Mouse (Mus musculus) forebrain, embryonic 13.5 days (tissue): ENCODE measurements at regions not wholly inside any gene's neighbourhood (a gene's known extent, or its start where the extent isn't known, plus 50 kb on each side); places are given as distances from the start of the nearest gene placed in this dataset.
A peak's percentile ranks its signal among the peaks of the same experiment; 100 is the strongest.

Source experiments
- ATAC-seq: fragments of 200-750 bp; cut with Nextera tagmentation; 2 replicates; pipeline ENCODE4 v1.8.0; 2017
- H3K27ac ChIP-seq: fragments of 300-500 bp; sonication (generic); 2 replicates; pipeline ENCODE4 v1.5.1; 2015; ENCODE audit warnings: inconsistent platforms, mild to moderate bottlenecking, moderate library complexity
- H3K27me3 ChIP-seq: fragments of 300-500 bp; sonication (generic); 2 replicates; pipeline ENCODE4 v1.6.1; 2015; ENCODE audit warnings: mild to moderate bottlenecking, inconsistent platforms
- H3K36me3 ChIP-seq: fragments of 300-500 bp; sonication (generic); 2 replicates; pipeline ENCODE4 v1.6.1; 2015; ENCODE audit warnings: mild to moderate bottlenecking, inconsistent platforms; ENCODE audit not compliant: poor library complexity, severe bottlenecking
- H3K4me1 ChIP-seq: fragments of 300-500 bp; sonication (generic); 2 replicates; pipeline ENCODE4 v1.6.1; 2015; ENCODE audit warnings: inconsistent platforms
- H3K4me2 ChIP-seq: fragments of 300-500 bp; sonication (generic); 2 replicates; pipeline ENCODE4 v1.6.1; 2015; ENCODE audit warnings: inconsistent platforms, mild to moderate bottlenecking, moderate library complexity
- H3K4me3 ChIP-seq: fragments of 300-500 bp; sonication (generic); 2 replicates; pipeline ENCODE4 v1.5.1; 2015; ENCODE audit warnings: mild to moderate bottlenecking, inconsistent platforms
- H3K9ac ChIP-seq: fragments of 300-500 bp; sonication (generic); 2 replicates; pipeline ENCODE4 v1.6.1; 2015; ENCODE audit warnings: mild to moderate bottlenecking, inconsistent platforms
- H3K9me3 ChIP-seq: fragments of 300-500 bp; sonication (generic); replicated peaks from 2 replicates; pipeline ENCODE4 v1.6.1; 2016; ENCODE audit warnings: inconsistent platforms
- WGBS: fragments of 180-500 bp; shearing (Covaris S2); methylation state at CpG from one replicate; pipeline ENCODE4 v1.1.7; 2015; 5-methylcytosine and 5-hydroxymethylcytosine counted together

DNA sequence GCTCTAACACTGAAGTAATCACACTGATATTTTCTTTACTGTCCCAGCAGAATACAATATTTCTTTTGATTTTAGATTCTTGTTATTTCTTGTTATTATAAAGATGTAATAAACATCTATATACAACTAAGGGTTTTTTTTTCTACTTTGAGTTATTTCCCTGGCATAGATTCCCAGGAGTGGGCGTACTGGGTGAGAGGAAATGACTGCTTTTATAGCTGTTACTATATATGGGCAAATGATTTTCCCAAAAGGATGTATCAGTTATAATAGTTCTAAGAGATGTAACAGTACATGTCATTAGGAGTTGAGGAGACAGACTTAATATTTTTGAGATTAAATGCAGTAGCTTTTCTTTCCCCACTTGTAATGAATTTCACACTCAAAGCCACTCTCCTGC, 109.6 kb downstream of the E030025P04Rik start:
- no peak for ATAC-seq
- H3K4me2 ChIP-seq, result no peak overlapping the region
- 86% methylated on average over 1 of the region's 1 CpGs for WGBS
- H3K4me1 ChIP-seq, result peaks cover 32% of the 10 kb centered on the region
- H3K27ac ChIP-seq, result no peak overlapping the region; the same call in 1 of the 2 replicates
- no peaks in the 10 kb centered on the region for H3K9me3 ChIP-seq
- H3K27me3 ChIP-seq, result no peaks in the 10 kb centered on the region
- H3K9ac ChIP-seq, result no peak overlapping the region
- no peak overlapping the region for H3K4me3 ChIP-seq
- H3K36me3 ChIP-seq, result no peaks in the 10 kb centered on the region

DNA sequence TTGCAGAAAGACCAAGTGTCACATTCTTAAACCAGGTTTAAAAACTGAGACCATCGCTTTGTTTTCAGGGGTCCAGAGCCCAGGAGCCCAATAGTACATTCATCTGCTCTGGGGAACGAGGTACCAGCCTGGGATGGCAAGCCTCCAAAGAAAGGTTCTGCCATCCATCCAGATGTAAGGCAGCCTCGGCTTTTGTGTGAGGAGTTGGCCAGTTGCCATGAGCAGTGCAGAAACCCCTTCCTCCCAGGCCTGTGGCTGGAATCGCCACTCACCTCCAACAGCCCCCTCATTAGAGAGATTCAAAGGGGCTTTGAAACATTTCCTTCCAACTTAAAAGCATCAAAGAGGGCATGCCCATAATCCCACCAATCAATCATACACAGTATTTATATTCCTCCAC, 110.1 kb downstream of the E030025P04Rik start:
- Histone ChIP-seq H3K27me3 (no peaks in the 10 kb centered on the region), H3K36me3 (no peaks in the 10 kb centered on the region), H3K4me1 (peaks cover 28% of the 10 kb centered on the region), H3K9me3 (no peaks in the 10 kb centered on the region), H3K27ac (no peak overlapping the region; the same call in 1 of the 2 replicates), H3K4me3 (no peak overlapping the region), H3K9ac (no peak overlapping the region), H3K4me2 (no peak overlapping the region)
- 25% methylated on average over 4 of the region's 4 CpGs for WGBS
- no peak for ATAC-seq

DNA sequence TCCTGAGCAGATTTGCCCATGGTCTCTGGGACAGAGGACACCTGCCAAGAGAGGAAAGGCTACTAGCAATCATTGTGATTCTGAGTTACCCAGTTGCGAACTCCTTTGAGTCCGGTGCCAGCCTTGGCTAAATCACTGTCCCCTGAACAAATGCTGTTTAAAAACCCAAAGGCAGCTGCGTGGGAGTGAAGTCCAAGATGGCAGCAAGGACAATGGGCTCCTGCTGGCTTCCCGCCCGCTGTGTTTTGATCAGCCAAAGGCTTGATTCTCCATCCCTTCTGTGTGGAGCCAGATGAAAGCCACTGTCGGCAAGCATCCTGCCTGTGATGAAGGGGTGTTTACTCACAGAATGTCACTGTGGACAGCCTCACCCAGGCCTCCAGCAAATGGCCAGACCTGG, 111.4 kb downstream of the E030025P04Rik start:
- Histone ChIP-seq H3K36me3 (no peaks in the 10 kb centered on the region), H3K9me3 (no peaks in the 10 kb centered on the region), H3K4me2 (no peak overlapping the region; the same call in 1 of the 2 replicates), H3K27ac (peak overlapping the region; percentile 10; the same call in 1 of the 2 replicates), H3K27me3 (no peaks in the 10 kb centered on the region), H3K9ac (no peak overlapping the region), H3K4me1 (peaks cover 28% of the 10 kb centered on the region), H3K4me3 (no peak overlapping the region)
- 7% methylated on average over 6 of the region's 6 CpGs for WGBS
- peak; percentile 58 for ATAC-seq

DNA sequence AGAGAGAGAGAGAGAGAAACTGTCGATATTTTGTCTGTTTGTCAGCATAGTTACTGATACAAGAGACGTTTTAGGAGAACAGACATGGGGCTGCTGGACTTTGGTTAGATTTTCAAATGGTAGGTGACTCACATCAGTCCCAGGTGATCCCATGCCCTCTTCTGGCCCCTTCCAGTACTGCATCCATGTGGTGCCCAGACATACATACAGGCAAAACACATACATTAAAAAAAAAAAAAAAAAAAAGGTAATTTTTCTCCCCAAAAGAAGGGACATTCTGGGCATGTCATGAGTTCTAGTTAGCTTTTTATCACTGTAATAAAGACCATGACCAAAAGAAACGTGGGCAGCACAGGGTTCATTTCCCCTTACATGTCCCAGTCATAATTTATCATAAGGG, 110.3 kb downstream of the Axin2 start:
- Histone ChIP-seq H3K36me3 (no peaks in the 10 kb centered on the region), H3K27ac (no peak overlapping the region), H3K4me2 (no peak overlapping the region), H3K4me3 (no peak overlapping the region), H3K4me1 (peaks cover 28% of the 10 kb centered on the region), H3K9ac (no peak overlapping the region), H3K27me3 (no peaks in the 10 kb centered on the region), H3K9me3 (no peaks in the 10 kb centered on the region)
- 18% methylated on average over 3 of the region's 3 CpGs for WGBS
- ATAC-seq, result peak; percentile 48; the same call in 1 of the 2 replicates

DNA sequence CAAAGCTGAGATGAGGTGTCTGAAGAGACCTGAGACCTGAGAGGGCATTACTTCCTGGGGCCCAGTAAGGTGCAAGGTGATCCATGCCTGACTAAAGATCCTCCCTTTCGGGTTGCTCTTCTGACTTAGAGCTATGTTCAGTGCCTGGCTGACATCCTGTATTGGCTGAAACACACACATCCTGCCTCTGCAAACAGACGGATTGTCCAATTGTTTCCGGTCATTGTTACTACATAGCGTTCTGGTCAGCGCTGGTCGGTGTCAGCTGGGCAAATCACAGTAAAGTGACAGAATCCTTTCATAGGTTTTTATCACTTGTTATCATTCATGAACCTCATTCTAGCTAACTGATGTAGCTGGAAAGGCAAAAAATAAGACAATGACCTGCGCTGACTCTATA, 109.7 kb downstream of the Axin2 start:
- Histone ChIP-seq H3K4me2 (no peak overlapping the region), H3K9me3 (no peaks in the 10 kb centered on the region), H3K27ac (no peak overlapping the region), H3K36me3 (no peaks in the 10 kb centered on the region), H3K4me3 (no peak overlapping the region), H3K27me3 (no peaks in the 10 kb centered on the region), H3K4me1 (peaks cover 28% of the 10 kb centered on the region), H3K9ac (no peak overlapping the region)
- 73% methylated on average over 7 of the region's 7 CpGs for WGBS
- no peak for ATAC-seq

DNA sequence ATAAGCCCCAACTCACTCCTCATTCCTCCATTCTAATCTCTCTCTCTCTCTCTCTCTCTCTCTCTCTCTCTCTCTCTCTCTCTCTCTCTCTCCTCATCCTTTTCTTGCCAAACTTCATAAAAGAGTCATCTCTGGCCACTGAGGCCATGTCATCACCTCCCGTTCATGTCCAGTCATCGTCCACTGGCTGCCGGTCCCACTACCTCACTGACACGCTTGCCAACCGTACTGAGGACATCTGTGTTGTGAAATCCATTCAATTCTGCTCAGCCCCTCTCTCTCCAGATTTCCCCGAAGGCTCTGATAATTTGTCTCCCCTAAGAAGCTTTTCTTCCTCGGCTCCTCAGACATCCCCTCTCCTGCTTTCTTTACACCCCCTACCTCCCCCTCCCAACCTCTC, 94.7 kb downstream of the Axin2 start:
- WGBS, result 84% methylated on average over 7 of the region's 7 CpGs

DNA sequence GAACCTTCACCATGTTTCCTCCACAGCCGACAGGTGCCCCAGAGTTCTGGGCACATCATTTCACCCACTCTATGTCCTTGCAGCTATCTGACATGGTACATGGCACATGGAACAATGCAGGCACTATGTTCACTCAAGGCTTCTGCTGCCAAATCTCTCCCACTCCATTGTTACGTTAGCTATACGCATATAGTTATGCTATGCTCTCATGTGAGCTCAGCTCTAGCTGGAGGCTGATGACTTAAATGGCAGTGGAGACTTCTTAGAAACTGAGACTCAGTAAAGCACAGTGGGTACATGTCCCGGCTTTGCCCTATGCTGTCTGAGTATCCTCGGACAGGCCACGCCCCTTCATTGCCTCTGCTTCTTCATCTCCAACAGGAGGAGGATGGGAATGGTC, 91.0 kb downstream of the Axin2 start:
- WGBS, result 96% methylated on average over 6 of the region's 6 CpGs
- no peak overlapping the region for H3K4me3 ChIP-seq
- no peak for ATAC-seq
- H3K36me3 ChIP-seq, result no peaks in the 10 kb centered on the region
- H3K9me3 ChIP-seq, result no peaks in the 10 kb centered on the region
- no peak overlapping the region for H3K4me2 ChIP-seq
- no peak overlapping the region for H3K27ac ChIP-seq
- no peaks in the 10 kb centered on the region for H3K4me1 ChIP-seq
- H3K27me3 ChIP-seq, result no peaks in the 10 kb centered on the region
- no peak overlapping the region for H3K9ac ChIP-seq

More for the DNA sequence above, 94.7 kb downstream of the Axin2 start:
- Histone ChIP-seq H3K4me1 (no peaks in the 10 kb centered on the region), H3K27me3 (no peaks in the 10 kb centered on the region), H3K36me3 (no peaks in the 10 kb centered on the region), H3K4me3 (no peak overlapping the region), H3K9ac (no peak overlapping the region), H3K27ac (no peak overlapping the region), H3K9me3 (no peaks in the 10 kb centered on the region), H3K4me2 (no peak overlapping the region)
- no peak for ATAC-seq

DNA sequence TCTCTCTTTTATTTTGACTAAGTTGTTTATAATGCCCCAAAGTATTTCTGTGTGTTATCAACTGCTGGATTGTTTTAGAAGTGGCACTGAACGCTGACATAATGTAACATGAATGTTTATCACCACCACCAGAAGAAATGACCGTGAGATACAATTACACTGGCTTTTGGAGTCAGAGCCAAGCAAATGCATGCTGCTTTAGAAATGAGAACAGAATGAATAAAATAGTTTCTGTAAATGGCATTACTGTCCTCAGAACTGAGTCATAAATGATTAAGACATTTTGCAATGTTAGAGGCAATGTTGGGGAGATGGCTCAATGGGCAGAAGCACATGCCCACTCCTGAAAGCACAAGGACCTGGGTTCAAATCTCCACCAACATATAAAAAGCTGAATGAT, 88.7 kb downstream of the Axin2 start:
- no peak overlapping the region for H3K4me2 ChIP-seq
- 81% methylated on average over 2 of the region's 2 CpGs for WGBS
- H3K27ac ChIP-seq, result no peak overlapping the region
- no peak for ATAC-seq
- H3K9ac ChIP-seq, result no peak overlapping the region
- no peaks in the 10 kb centered on the region for H3K27me3 ChIP-seq
- no peaks in the 10 kb centered on the region for H3K9me3 ChIP-seq
- no peaks in the 10 kb centered on the region for H3K36me3 ChIP-seq
- H3K4me3 ChIP-seq, result no peak overlapping the region
- H3K4me1 ChIP-seq, result no peaks in the 10 kb centered on the region

DNA sequence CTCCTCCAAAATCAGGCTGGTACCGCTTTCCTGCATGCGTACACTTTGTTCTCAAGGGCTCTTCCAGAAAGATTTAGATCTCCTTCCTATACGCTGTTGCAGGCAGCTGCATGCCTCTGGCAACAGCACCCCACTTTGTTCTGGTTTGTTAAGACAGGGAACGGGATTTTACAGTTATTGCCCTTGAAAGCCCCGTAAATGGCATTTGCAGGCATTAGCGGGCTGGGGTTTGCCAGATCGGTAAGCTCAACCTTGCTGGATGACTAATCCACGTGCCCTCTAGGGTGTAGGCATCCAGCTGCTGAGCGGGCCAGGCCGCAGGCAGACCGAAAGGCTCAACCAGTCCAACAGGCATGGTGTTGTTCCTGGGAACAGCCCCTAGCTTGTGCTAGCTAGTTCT, 85.5 kb downstream of the Axin2 start:
- Histone ChIP-seq H3K9me3 (peaks cover 10% of the 10 kb centered on the region), H3K27ac (no peak overlapping the region), H3K4me3 (no peak overlapping the region), H3K27me3 (no peaks in the 10 kb centered on the region), H3K4me2 (no peak overlapping the region), H3K4me1 (no peaks in the 10 kb centered on the region), H3K36me3 (no peaks in the 10 kb centered on the region), H3K9ac (no peak overlapping the region)
- no peak for ATAC-seq
- 96% methylated on average over 11 of the region's 11 CpGs for WGBS
